Mouse (Mus musculus) CH12.LX (cell line): ENCODE data around the gene Rtp2. TPM values are rescaled to one million over a fixed set of nuclear protein-coding genes. Genes with fewer than 3 reads are reported as not detected.

ENCODE experiments used
- DNase-seq: peaks from one replicate; pipeline ENCODE4 v3.0.0-alpha.2; 2013; ENCODE audit errors: extremely low read depth
- H3K27ac ChIP-seq: 2 replicates; pipeline ENCODE4 v1.5.1; 2012; ENCODE audit warnings: low read depth, mild to moderate bottlenecking, control low read depth, moderate library complexity; ENCODE audit not compliant: insufficient read depth
- H3K27me3 ChIP-seq: replicated peaks from 2 replicates; pipeline ENCODE3; 2012; ENCODE audit warnings: inconsistent platforms
- H3K36me3 ChIP-seq, 2 experiments: replicated peaks in 1 of 2; 2 replicates each; pipeline versions ENCODE3 to v1.6.1; 2012; ENCODE audit warnings: inconsistent platforms in 1 of 2, low read length in 1 of 2, mild to moderate bottlenecking in 1 of 2, mixed read lengths in 1 of 2, moderate library complexity in 1 of 2; ENCODE audit not compliant: control insufficient read depth in 1 of 2, insufficient read depth in 1 of 2
- H3K4me1 ChIP-seq, 2 experiments: 2 replicates each; pipeline ENCODE4 v1.6.1; 2012; ENCODE audit warnings: inconsistent platforms in 1 of 2, moderate library complexity in 1 of 2; ENCODE audit not compliant: insufficient read depth in 2 of 2, control insufficient read depth in 1 of 2
- H3K4me2 ChIP-seq: 2 replicates; pipeline ENCODE4 v1.6.1; 2012; ENCODE audit warnings: low read depth, mild to moderate bottlenecking, control low read depth; ENCODE audit not compliant: poor library complexity, insufficient read depth, severe bottlenecking
- H3K4me3 ChIP-seq, 3 experiments: fragments of 150-350 bp in 1 of 3; sonication (generic) in 1 of 3; replicated peaks in 1 of 3; 2 replicates each; pipeline versions ENCODE3 to v1.5.1; 2011 to 2012; ENCODE audit warnings: low read depth in 2 of 3, low read length in 2 of 3, mild to moderate bottlenecking in 2 of 3, moderate library complexity in 2 of 3, control low read depth in 1 of 3, improper control_type of control experiment in 1 of 3, inconsistent platforms in 1 of 3, mixed read lengths in 1 of 3; ENCODE audit not compliant: poor library complexity in 1 of 3
- H3K79me2 ChIP-seq: replicated peaks from 2 replicates; pipeline ENCODE4 v1.6.1; 2012; ENCODE audit warnings: mild to moderate bottlenecking, moderate library complexity; ENCODE audit not compliant: control insufficient read depth, poor library complexity, insufficient read depth, severe bottlenecking; ENCODE audit errors: extremely low read depth
- H3K9ac ChIP-seq: 2 replicates; pipeline ENCODE4 v1.6.1; 2012; ENCODE audit warnings: low read depth, mild to moderate bottlenecking, control low read depth, moderate library complexity; ENCODE audit not compliant: insufficient read depth
- H3K9me3 ChIP-seq: replicated peaks from 2 replicates; pipeline ENCODE3; 2012; ENCODE audit warnings: low read length, inconsistent platforms, mixed read lengths
- CHD1 ChIP-seq: IDR thresholded peaks from 2 replicates; pipeline ENCODE4 v1.6.1; 2012; ENCODE audit warnings: low read depth, low read length, improper control_type of control experiment, inconsistent platforms
- ELF1 ChIP-seq: IDR thresholded peaks from 2 replicates; pipeline ENCODE4 v1.6.1; 2014; ENCODE audit warnings: low read depth, mild to moderate bottlenecking, inconsistent platforms, low read length, improper control_type of control experiment
- EP300 ChIP-seq: IDR thresholded peaks from 2 replicates; pipeline ENCODE4 v1.6.1; 2011; ENCODE audit warnings: low read length, improper control_type of control experiment
- ETS1 ChIP-seq: conservative IDR thresholded peaks from 2 replicates; pipeline ENCODE4 v1.6.1; 2012; ENCODE audit warnings: low read depth, mild to moderate bottlenecking, inconsistent platforms, low read length, improper control_type of control experiment, moderate library complexity
- HCFC1 ChIP-seq: IDR thresholded peaks from 2 replicates; pipeline ENCODE4 v1.6.1; 2012; ENCODE audit warnings: low read depth, mild to moderate bottlenecking, inconsistent platforms, low read length, improper control_type of control experiment
- MAFK ChIP-seq: IDR thresholded peaks from 2 replicates; pipeline ENCODE4 v1.6.1; 2011; ENCODE audit warnings: low read length, improper control_type of control experiment; ENCODE audit not compliant: insufficient replicate concordance
- MAX ChIP-seq: IDR thresholded peaks from 2 replicates; pipeline ENCODE4 v1.6.1; 2011; ENCODE audit warnings: low read length, improper control_type of control experiment
- MAZ ChIP-seq: IDR thresholded peaks from 2 replicates; pipeline ENCODE4 v1.6.1; 2012; ENCODE audit warnings: low read depth, mild to moderate bottlenecking, inconsistent platforms, low read length, improper control_type of control experiment, moderate library complexity
- MEF2A ChIP-seq: IDR thresholded peaks from 2 replicates; pipeline ENCODE4 v1.6.1; 2014; ENCODE audit warnings: low read depth, mild to moderate bottlenecking, inconsistent platforms, low read length, improper control_type of control experiment, borderline replicate concordance
- MYC ChIP-seq: IDR thresholded peaks from 2 replicates; pipeline ENCODE4 v1.6.1; 2011; ENCODE audit warnings: low read depth, mild to moderate bottlenecking, improper control_type of control experiment, low read length
- PAX5 ChIP-seq: IDR thresholded peaks from 2 replicates; pipeline ENCODE4 v1.6.1; 2012; ENCODE audit warnings: low read length, inconsistent platforms, mixed read lengths
- POLR2A ChIP-seq: IDR thresholded peaks from 2 replicates; pipeline ENCODE4 v1.6.1; 2011; ENCODE audit warnings: low read depth, mild to moderate bottlenecking, improper control_type of control experiment, low read length
- SIN3A ChIP-seq: IDR thresholded peaks from 2 replicates; pipeline ENCODE4 v1.6.1; 2012; ENCODE audit warnings: low read length, improper control_type of control experiment, inconsistent platforms
- UBTF ChIP-seq: IDR thresholded peaks from 2 replicates; pipeline ENCODE4 v1.6.1; 2012; ENCODE audit warnings: low read depth, mild to moderate bottlenecking, inconsistent platforms, low read length, improper control_type of control experiment, moderate library complexity
- USF1 ChIP-seq: IDR thresholded peaks from 2 replicates; pipeline ENCODE4 v1.6.1; 2014; ENCODE audit warnings: low read depth, mild to moderate bottlenecking, inconsistent platforms, low read length, improper control_type of control experiment
- ZKSCAN1 ChIP-seq: IDR thresholded peaks from 2 replicates; pipeline ENCODE4 v1.6.1; 2012; ENCODE audit warnings: low read depth, inconsistent platforms, low read length, improper control_type of control experiment, borderline replicate concordance
- ZMIZ1 ChIP-seq: IDR thresholded peaks from 2 replicates; pipeline ENCODE4 v1.6.1; 2012; ENCODE audit warnings: low read depth, mild to moderate bottlenecking, inconsistent platforms, low read length, improper control_type of control experiment
- ZNF384 ChIP-seq: IDR thresholded peaks from 2 replicates; pipeline ENCODE4 v1.6.1; 2012; ENCODE audit warnings: low read depth, low read length, improper control_type of control experiment, inconsistent platforms
- dilution Hi-C: fragments of 300-500 bp; cut with MboI; formaldehyde crosslinking; loops from 2 replicates; pipeline ENCODE4 v1.14.3; 2020; ENCODE audit warnings: low sequenced_read_pairs; ENCODE audit not compliant: extremely low pct_unique_long_range_greater_than_20kb, extremely low pct_ligation_motif_present
- in situ Hi-C: fragments of 300-500 bp; cut with MboI; formaldehyde crosslinking; loops from 3 replicates; pipeline ENCODE4 v1.14.3; 2019; ENCODE audit warnings: low sequenced_read_pairs, low pct_ligation_motif_present, low pct_unique_long_range_greater_than_20kb, mixed read lengths
- polyA plus RNA-seq: library from polyadenylated mRNA; unstranded; fragments of >175 nt; gene quantifications from 2 replicates; pipeline ENCODE4 v1.2.1, GENCODE M21; 2012; ENCODE audit warnings: low read depth; ENCODE audit not compliant: insufficient read length
- total RNA-seq, 2 experiments: library from RNA; depleted of rRNA; stranded (reverse); fragments of 300-350 nt in 1 of 2; fragments of >200 nt in 1 of 2; gene quantifications; 2 replicates each; pipeline ENCODE4 v1.2.3; 2012 to 2014

Rtp2 gene
- total and polyA plus RNA-seq, 3 experiments = not detected

DNA sequence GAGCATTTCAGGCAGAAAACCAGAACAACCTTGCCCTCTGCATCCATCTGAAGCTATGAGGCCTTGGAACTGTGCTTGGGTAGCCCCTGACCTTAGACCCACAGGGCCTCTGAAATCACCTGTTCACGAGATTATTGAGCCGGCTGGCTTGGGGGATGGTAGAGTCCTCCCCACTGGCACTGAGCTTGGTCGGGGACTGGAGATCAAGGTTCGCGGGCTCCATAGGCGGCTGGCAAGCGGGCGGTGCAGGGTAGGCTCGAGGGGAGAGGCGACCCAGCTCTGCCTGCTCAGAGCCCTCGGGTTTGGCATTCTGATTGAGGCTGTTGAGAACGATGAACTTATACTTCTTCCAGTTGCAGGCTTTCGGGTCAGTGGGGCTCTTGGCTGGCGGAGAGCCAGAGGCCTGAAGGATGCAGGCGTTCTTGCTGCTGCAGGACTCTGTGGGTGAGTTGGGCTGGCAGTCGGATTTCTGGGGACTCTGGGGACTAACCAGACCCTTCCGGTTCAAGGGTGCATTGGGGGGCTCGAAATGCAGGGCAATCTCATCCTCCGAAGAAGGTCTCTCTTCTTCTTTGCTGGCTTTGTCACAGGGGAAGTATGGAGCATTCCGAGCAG, 40.0 kb upstream of the Rtp2 start:
- H3K9ac ChIP-seq = no peak overlapping the region
- H3K36me3 ChIP-seq = peaks cover 0 to 15% of the 10 kb centered on the region in 2 experiments
- no peak for DNase-seq
- no peak overlapping the region for H3K4me2 ChIP-seq
- peaks cover 3 to 8% of the 10 kb centered on the region in 2 experiments; a peak in 2 of 4 replicates for H3K4me1 ChIP-seq
- H3K9me3 ChIP-seq = no peaks in the 10 kb centered on the region
- H3K27me3 ChIP-seq = no peaks in the 10 kb centered on the region
- H3K79me2 ChIP-seq = no peaks in the 10 kb centered on the region
- dilution Hi-C loops = no loop called here
- no peak overlapping the region for H3K27ac ChIP-seq
- no peak for TF ChIP-seq MEF2A
- TF ChIP-seq ETS1 = no peak
- no peak for TF ChIP-seq UBTF
- no peak for TF ChIP-seq ZKSCAN1
- no peak for TF ChIP-seq ELF1
- in situ Hi-C loops = no loop called here
- no peak overlapping the region for H3K4me3 ChIP-seq

DNA sequence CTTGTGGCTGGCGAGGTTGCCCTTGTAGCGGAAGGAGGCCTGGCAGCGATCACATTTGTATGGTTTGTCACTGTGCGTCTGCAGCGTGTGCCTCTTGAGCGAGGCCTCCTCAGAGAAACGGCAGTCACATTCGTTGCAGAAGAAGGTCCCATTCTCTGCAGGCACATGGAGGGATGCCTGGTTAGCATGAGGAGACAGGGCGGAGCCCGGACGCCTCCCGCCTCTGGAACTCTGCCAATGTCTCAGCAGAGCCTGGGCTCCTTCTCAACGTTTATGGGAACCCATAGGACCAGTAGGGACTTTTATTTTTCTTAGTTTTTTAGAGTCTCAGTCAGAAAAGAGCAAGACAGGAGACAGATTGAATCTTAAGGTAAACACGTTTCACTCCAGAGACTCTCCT, 37.7 kb upstream of the Rtp2 start:
- H3K27ac ChIP-seq = no peak overlapping the region
- H3K4me3 ChIP-seq = no peak overlapping the region
- no peaks in the 10 kb centered on the region for H3K27me3 ChIP-seq
- peaks cover 3 to 8% of the 10 kb centered on the region in 2 experiments; a peak in 2 of 4 replicates for H3K4me1 ChIP-seq
- no peak for DNase-seq
- TF ChIP-seq ZNF384 (no peak), ETS1 (no peak), ELF1 (no peak), ZMIZ1 (no peak), USF1 (no peak), MYC (no peak), SIN3A (no peak), EP300 (no peak), MAZ (no peak)
- TF ChIP-seq, all 38 proteins: peak for 0
- Histone ChIP-seq H3K79me2 (no peaks in the 10 kb centered on the region), H3K4me2 (no peak overlapping the region), H3K36me3 (peaks cover 0 to 15% of the 10 kb centered on the region in 2 experiments), H3K9ac (no peak overlapping the region), H3K9me3 (no peaks in the 10 kb centered on the region)
- dilution Hi-C loops (no loop called here), in situ Hi-C loops (no loop called here)

DNA sequence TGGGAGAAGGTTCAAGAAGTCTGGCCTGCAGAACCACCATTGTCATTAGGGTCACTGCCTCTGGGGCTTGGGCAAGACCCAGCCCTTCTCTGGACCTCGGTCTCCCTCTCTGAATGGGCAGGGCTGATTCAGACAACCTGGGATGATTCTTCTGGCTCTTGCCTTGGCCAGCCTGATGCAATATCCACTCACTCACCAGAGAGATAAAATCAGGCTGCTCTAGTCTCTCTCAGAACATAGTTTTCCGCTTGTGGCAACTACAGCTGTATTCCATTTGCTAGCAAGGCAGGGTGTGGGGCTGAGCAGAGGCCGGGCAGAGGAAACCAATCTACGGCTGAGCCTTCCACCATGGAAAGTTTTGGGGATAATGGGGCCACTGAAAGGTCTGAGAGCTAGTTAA, 36.7 kb upstream of the Rtp2 start:
- dilution Hi-C loops (no loop called here), in situ Hi-C loops (no loop called here)
- TF ChIP-seq HCFC1 = no peak
- no peak for TF ChIP-seq ZNF384
- TF ChIP-seq MAFK = no peak
- TF ChIP-seq ZMIZ1 = no peak
- TF ChIP-seq PAX5 = no peak
- no peak for TF ChIP-seq POLR2A
- no peak for TF ChIP-seq CHD1
- TF ChIP-seq MAX = no peak
- no peaks in the 10 kb centered on the region for H3K9me3 ChIP-seq
- H3K4me2 ChIP-seq = no peak overlapping the region
- H3K79me2 ChIP-seq = no peaks in the 10 kb centered on the region
- no peak overlapping the region for H3K4me3 ChIP-seq
- H3K9ac ChIP-seq = no peak overlapping the region
- peaks cover 0 to 13% of the 10 kb centered on the region in 2 experiments for H3K36me3 ChIP-seq
- H3K27ac ChIP-seq = no peak overlapping the region
- peaks cover 0 to 8% of the 10 kb centered on the region in 2 experiments; a peak in 2 of 4 replicates for H3K4me1 ChIP-seq
- H3K27me3 ChIP-seq = no peaks in the 10 kb centered on the region
- DNase-seq = no peak
